Mouse (Mus musculus) midbrain, postnatal 0 days (tissue): ENCODE results near the gene Zfp804a. TPM values are rescaled to one million over a fixed set of nuclear protein-coding genes. Genes with fewer than 3 reads are reported as not detected.
A peak's percentile ranks its signal among the peaks of the same experiment; 100 is the strongest.

Source experiments
- ATAC-seq: fragments of 200-750 bp; cut with Nextera tagmentation; 2 replicates; pipeline ENCODE4 v1.8.0; 2017; ENCODE audit warnings: moderate number of reproducible peaks, mild to moderate bottlenecking, moderate TSS enrichment, moderate library complexity; ENCODE audit not compliant: low FRiP score
- DNase-seq: peaks from one replicate; pipeline ENCODE4 v3.0.0-alpha.2; 2015; ENCODE audit warnings: low spot score
- H3K27ac ChIP-seq: fragments of 300-500 bp; sonication (generic); 2 replicates; pipeline ENCODE4 v1.5.1; 2014; ENCODE audit warnings: low read depth, mild to moderate bottlenecking, low read length, mixed read lengths
- H3K27me3 ChIP-seq: fragments of 300-500 bp; sonication (generic); 2 replicates; pipeline ENCODE4 v1.6.1; 2014; ENCODE audit warnings: low read length, control low read depth, mixed read lengths; ENCODE audit not compliant: insufficient read depth
- H3K36me3 ChIP-seq: fragments of 300-500 bp; sonication (generic); 2 replicates; pipeline ENCODE4 v1.6.1; 2014; ENCODE audit warnings: low read length, control low read depth, mixed read lengths; ENCODE audit not compliant: insufficient read depth
- H3K4me1 ChIP-seq: fragments of 300-500 bp; sonication (generic); 2 replicates; pipeline ENCODE4 v1.6.1; 2014; ENCODE audit warnings: mild to moderate bottlenecking, control low read depth, antibody characterized with exemption, low read length, mixed read lengths; ENCODE audit not compliant: insufficient read depth
- H3K4me2 ChIP-seq: fragments of 300-500 bp; sonication (generic); 2 replicates; pipeline ENCODE4 v1.6.1; 2014; ENCODE audit warnings: low read depth, mild to moderate bottlenecking, low read length, mixed read lengths; ENCODE audit not compliant: poor library complexity, severe bottlenecking
- H3K4me3 ChIP-seq: fragments of 300-500 bp; sonication (generic); 2 replicates; pipeline ENCODE4 v1.5.1; 2014; ENCODE audit warnings: low read depth, mild to moderate bottlenecking, low read length, moderate library complexity
- H3K9ac ChIP-seq: fragments of 300-500 bp; sonication (generic); replicated peaks from 2 replicates; pipeline ENCODE4 v1.6.1; 2014; ENCODE audit warnings: mild to moderate bottlenecking, low read length, moderate library complexity, mixed read lengths; ENCODE audit not compliant: poor library complexity, severe bottlenecking
- H3K9me3 ChIP-seq: fragments of 300-500 bp; sonication (generic); 2 replicates; pipeline ENCODE4 v1.6.1; 2016; ENCODE audit warnings: low read length, control low read depth
- CTCF ChIP-seq: IDR thresholded peaks from 2 replicates; pipeline ENCODE4 v1.5.1; 2016; ENCODE audit warnings: antibody characterized with exemption, mild to moderate bottlenecking
- WGBS: fragments of 180-500 bp; shearing (Covaris S2); extraction: QIAGEN DNeasy Blood & Tissue Kit; methylation state at CpG from one replicate; pipeline ENCODE4 v1.1.7; 2014; 5-methylcytosine and 5-hydroxymethylcytosine counted together
- polyA plus RNA-seq: library from polyadenylated mRNA; unstranded; fragments of >200 nt; fragmentation: Nextera tagmentation; extraction: Ambion mirVana; gene quantifications from 2 replicates; pipeline ENCODE4 v1.2.1, GENCODE M21; 2015
- total RNA-seq: library from RNA; depleted of rRNA; stranded (reverse); fragments of >200 nt; gene quantifications from 2 replicates; pipeline ENCODE4 v1.2.3, GENCODE M21; 2014; rRNA removed

The Zfp804a gene
- 13.1 and 15.2 TPM in 2 replicates for total RNA-seq
- polyA plus RNA-seq: 10.1 and 13.0 TPM in 2 replicates

DNA sequence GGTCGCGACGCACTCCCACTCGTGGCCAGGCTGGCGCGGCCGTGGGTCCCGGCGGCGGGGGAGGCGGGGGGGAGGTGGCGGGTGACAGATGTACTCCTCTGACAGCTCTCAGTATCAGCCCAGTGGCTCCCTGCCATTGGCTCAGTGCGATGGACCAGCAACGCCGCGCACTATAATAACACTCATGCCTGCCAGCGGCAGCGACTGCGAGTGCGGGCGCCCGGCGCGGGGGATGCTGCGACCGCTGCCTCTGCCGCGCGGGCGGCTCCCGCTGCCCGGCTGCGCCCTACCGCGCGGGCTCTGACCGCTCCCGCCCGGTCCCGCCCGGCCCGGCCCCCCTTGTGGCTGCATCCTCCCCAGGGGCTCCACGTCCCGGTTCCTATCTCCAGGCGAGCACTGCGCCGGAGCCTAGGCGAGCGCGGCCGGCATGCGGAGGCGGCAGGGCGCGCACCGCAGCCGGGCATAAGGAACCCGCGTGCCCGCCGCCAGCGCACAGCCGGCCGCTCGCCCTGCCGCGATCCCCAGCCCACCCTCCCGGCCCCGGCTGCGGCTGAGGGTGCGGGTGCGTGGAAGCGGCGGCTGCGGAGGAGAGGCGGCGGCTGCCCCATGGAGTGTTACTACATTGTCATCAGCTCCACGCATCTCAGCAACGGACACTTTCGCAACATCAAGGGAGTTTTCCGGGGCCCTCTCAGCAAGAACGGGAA lies at the start of gene Zfp804a:
TSS of gene Zfp804a (plus strand) at position 38 of the 707 bp plus-strand sequence.
- Histone ChIP-seq H3K4me3 (peak within 1 kb of the TSS; percentile 86), H3K9me3 (no peaks in the 10 kb centered on the region), H3K9ac (peak within 1 kb of the TSS; percentile 89), H3K4me1 (no peaks in the 10 kb centered on the region), H3K36me3 (no peaks in the 10 kb centered on the region), H3K27me3 (no peaks in the 10 kb centered on the region), H3K27ac (peak within 1 kb of the TSS; percentile 92), H3K4me2 (peak within 1 kb of the TSS; percentile 67)
- under 1% methylated on average over 60 of the region's 82 CpGs for whole genome bisulfite sequencing
- TF ChIP-seq CTCF: no peak
- DNase-seq (peak; percentile 87), ATAC-seq (peak; percentile 92)

- H3K27ac ChIP-seq: 0 out of 2 replicates have a peak overlapping the region, but pooled peaks have one; percentile 92
- H3K36me3 ChIP-seq: no peaks in the 10 kb centered on the region
- H3K4me3 ChIP-seq: peak overlapping the region; percentile 86
- no peaks in the 10 kb centered on the region for H3K27me3 ChIP-seq
- peak; percentile 40 for DNase-seq
- no peak for ATAC-seq
- peak overlapping the region; percentile 67 for H3K4me2 ChIP-seq
- no peak overlapping the region for H3K9ac ChIP-seq
- H3K9me3 ChIP-seq: no peaks in the 10 kb centered on the region
- peak; percentile 60 for TF ChIP-seq CTCF
- WGBS: 64% methylated on average over 4 of the region's 4 CpGs
- no peaks in the 10 kb centered on the region for H3K4me1 ChIP-seq
These were observed 1.4 kb upstream of the Zfp804a start for GRCm38 (mm10) chr2:82051635-82052034.

DNA sequence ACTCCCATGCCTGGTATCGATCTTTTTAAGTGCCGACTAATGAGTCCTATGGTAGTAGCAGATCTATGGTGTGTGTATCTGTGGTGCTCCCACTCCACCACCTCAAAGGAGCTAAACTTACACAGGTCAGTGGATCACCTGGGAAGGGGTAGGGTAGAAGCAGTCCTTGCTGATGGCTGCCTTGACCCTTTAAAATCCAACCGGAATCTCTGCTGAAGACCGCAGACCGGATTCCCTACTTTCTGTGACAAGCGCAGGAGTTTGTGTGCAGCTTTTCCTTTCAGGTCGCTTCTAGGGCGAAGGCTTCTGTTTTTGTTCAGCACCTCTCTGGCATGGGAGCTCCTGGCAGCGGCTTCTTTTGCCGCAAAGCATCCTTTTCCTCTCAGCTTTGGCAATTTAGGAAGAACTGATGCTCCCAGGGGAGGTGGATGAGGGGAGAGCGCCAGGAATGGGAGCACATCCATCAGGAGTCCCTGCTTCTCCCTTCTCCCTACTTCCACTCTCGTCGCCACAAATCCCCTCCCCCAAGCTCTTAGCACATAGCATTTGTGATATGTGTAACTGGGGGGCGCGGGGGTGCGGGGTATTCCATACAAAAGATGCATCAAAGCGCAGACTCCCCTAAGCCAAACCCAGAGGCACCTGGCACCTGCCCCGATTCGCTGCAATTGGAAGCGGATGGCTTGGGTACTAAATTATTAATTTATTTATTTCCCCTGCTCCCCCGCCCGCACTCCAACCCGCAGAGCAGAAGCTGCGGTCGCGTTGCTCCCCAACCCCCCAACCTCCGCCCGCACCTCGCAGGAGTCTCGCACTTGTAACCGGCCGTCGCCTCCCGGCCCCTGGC lies 461 bp upstream of the Zfp804a start:
- H3K4me1 ChIP-seq: no peaks in the 10 kb centered on the region
- H3K4me2 ChIP-seq: peak overlapping the region; percentile 67
- no peaks in the 10 kb centered on the region for H3K27me3 ChIP-seq
- no peaks in the 10 kb centered on the region for H3K9me3 ChIP-seq
- WGBS: 2% methylated on average over 32 of the region's 34 CpGs
- H3K9ac ChIP-seq: peak overlapping the region; percentile 89
- peak overlapping the region; percentile 86 for H3K4me3 ChIP-seq
- H3K27ac ChIP-seq: peak overlapping the region; percentile 92
- peak; percentile 5; the same call in 1 of the 2 replicates for TF ChIP-seq CTCF
- peak; percentile 83 for DNase-seq
- ATAC-seq: peak; percentile 87
- no peaks in the 10 kb centered on the region for H3K36me3 ChIP-seq

GRCm38 (mm10) chr2:82054446-82054845 lies 1.4 kb downstream of the Zfp804a start:
- DNase-seq: no peak
- 42% methylated on average over 4 of the region's 4 CpGs for WGBS

DNA sequence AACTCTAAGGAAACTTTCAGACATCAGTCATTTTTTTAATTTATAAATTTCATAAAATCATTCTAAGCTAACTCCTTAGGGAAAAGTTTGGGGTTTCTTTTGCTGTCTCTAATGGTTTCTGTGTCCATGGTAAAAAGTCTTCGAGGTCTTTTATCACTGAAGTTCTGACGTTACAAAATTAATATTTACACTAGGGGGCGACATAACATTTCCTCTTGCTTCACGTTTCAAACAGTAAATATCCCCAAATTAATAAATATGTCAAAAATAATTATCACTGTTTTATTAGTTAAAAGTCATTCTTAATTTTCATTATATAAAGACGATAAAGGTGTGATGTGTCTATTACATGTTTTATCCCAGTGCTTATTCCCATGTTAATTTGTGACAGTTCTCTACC lies 11.6 kb downstream of the Zfp804a start:
- Histone ChIP-seq H3K9me3 (no peaks in the 10 kb centered on the region), H3K4me1 (no peaks in the 10 kb centered on the region), H3K4me2 (no peak overlapping the region), H3K27me3 (no peaks in the 10 kb centered on the region), H3K9ac (no peak overlapping the region), H3K4me3 (no peak overlapping the region), H3K27ac (no peak overlapping the region), H3K36me3 (no peaks in the 10 kb centered on the region)
- TF ChIP-seq CTCF: peak; percentile 64
- no peak for ATAC-seq
- peak; percentile 57 for DNase-seq
- 36% methylated on average over 5 of the region's 5 CpGs for WGBS

More at GRCm38 (mm10) chr2:82054446-82054845, 1.4 kb downstream of the Zfp804a start:
- Histone ChIP-seq H3K27me3 (no peaks in the 10 kb centered on the region), H3K9ac (peak overlapping the region; percentile 89), H3K9me3 (no peaks in the 10 kb centered on the region), H3K4me2 (peak overlapping the region; percentile 67), H3K27ac (no peak overlapping the region; the same call in 1 of the 2 replicates), H3K4me3 (peak overlapping the region; percentile 86), H3K36me3 (no peaks in the 10 kb centered on the region), H3K4me1 (no peaks in the 10 kb centered on the region)
- ATAC-seq: no peak
- TF ChIP-seq CTCF: no peak

DNA sequence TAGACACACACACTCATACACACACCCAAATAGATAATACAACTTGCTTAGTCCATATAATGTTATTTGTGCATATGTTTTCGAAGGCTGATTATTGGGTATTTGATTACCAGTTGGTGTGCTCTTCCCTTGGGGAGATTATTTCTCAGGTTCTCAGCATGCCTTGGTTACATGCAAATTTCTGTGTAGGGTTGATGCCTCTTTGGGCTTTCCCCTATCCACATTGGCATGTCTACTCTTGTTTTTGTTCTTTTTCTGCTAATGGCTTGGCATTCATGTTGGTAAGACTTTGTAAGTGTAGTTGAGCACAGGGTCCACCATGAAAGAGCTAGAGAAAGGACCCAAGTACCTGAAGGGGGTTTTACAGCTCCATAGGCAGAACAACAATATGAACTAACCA lies 14.9 kb downstream of the Zfp804a start:
- H3K27ac ChIP-seq: no peak overlapping the region
- H3K9me3 ChIP-seq: no peaks in the 10 kb centered on the region
- H3K4me2 ChIP-seq: no peak overlapping the region
- H3K4me1 ChIP-seq: no peaks in the 10 kb centered on the region
- no peak for DNase-seq
- no peak for ATAC-seq
- no peak overlapping the region for H3K9ac ChIP-seq
- no peaks in the 10 kb centered on the region for H3K27me3 ChIP-seq
- WGBS: 96% methylated on average over 1 of the region's 1 CpGs
- no peaks in the 10 kb centered on the region for H3K36me3 ChIP-seq
- H3K4me3 ChIP-seq: no peak overlapping the region
- TF ChIP-seq CTCF: no peak
